Mouse (Mus musculus) bone marrow, adult 2 months (tissue): ENCODE results near the gene Dcdc2a.

ENCODE experiments used
- CTCF ChIP-seq: fragments of 200-500 bp; IDR thresholded peaks from 2 replicates; pipeline ENCODE4 v1.5.1; 2011; ENCODE audit warnings: low read length, control low read depth; ENCODE audit not compliant: control insufficient read depth, insufficient read depth
- POLR2A ChIP-seq: fragments of 200-500 bp; IDR thresholded peaks from 2 replicates; pipeline ENCODE4 v1.6.1; 2011; ENCODE audit warnings: low read depth, mild to moderate bottlenecking, control low read depth, low read length, borderline replicate concordance; ENCODE audit not compliant: control insufficient read depth

- TF ChIP-seq POLR2A: no peak
- TF ChIP-seq CTCF: no peak
Measured at GRCm38 (mm10) chr13:25199916-25200315, 144.1 kb downstream of the Dcdc2a start.
